Mouse (Mus musculus): ENCODE results near the gene Npff. TPM values are rescaled to one million over a fixed set of nuclear protein-coding genes. Genes with fewer than 3 reads are reported as not detected.

Gene Npff
- polyA plus RNA-seq, 1 experiment from 2014 or later, result 2.2 TPM

DNA sequence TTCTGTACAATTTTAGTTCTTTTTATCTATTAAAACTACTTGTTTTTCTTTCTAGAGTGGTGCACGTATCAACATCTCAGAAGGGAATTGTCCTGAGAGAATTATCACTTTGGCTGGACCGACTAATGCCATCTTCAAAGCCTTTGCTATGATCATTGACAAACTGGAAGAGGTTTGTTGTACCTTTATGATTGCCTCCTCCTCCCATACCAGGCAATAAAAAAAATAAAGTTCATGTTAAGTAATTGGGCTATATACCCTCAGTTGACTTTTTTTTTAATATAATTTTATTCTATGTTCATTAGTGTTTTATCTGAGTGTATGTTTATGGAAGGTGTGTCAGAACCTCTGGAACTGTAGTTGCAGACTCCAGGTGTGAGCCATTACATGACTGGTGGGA, 50.2 kb downstream of the Npff start:
- 89% methylated on average over 2 of the region's 2 CpGs for WGBS
- H3K27ac ChIP-seq (ENCODE audit: poor library complexity, severe bottlenecking), result no peak overlapping the region
- no peaks in the 10 kb centered on the region for H3K27me3 ChIP-seq (replicated peaks)
- H3K4me2 ChIP-seq, result no peak overlapping the region
- H3K9ac ChIP-seq, result no peak overlapping the region
- no peak overlapping the region for H3K4me3 ChIP-seq
- no peak for ATAC-seq (ENCODE audit: insufficient number of reproducible peaks, low FRiP score)
- H3K36me3 ChIP-seq, result peaks cover 55% of the 10 kb centered on the region
- H3K9me3 ChIP-seq (replicated peaks), result no peaks in the 10 kb centered on the region
- H3K4me1 ChIP-seq (replicated peaks), result peaks cover 6% of the 10 kb centered on the region; the same call in 1 of the 2 replicates

Other genes with a start within 250 kb of the Npff start
- 46.2 and 48.2 TPM in 2 replicates for gene Mfsd5, start 245.5 kb downstream of the Npff start, polyA plus RNA-seq (2016; fragmentation: Nextera tagmentation; extraction: Ambion mirVana)
- 24.0 and 26.1 TPM in 2 replicates for gene Espl1, start 228.7 kb downstream of the Npff start, polyA plus RNA-seq (2016; fragmentation: Nextera tagmentation; extraction: Ambion mirVana)
- 267 and 273 TPM in 2 replicates for gene Pfdn5, start 198.8 kb downstream of the Npff start, polyA plus RNA-seq (2016; fragmentation: Nextera tagmentation; extraction: Ambion mirVana)
- gene Myg1, start 193.2 kb downstream of the Npff start, polyA plus RNA-seq (2016; fragmentation: Nextera tagmentation; extraction: Ambion mirVana), result 58.8 and 60.7 TPM in 2 replicates
- 53.8 and 55.8 TPM in 2 replicates for gene Aaas, start 174.2 kb downstream of the Npff start, polyA plus RNA-seq (2016; fragmentation: Nextera tagmentation; extraction: Ambion mirVana)
- 0.34 and 0.58 TPM in 2 replicates for gene Sp7, start 157.8 kb downstream of the Npff start, polyA plus RNA-seq (2016; fragmentation: Nextera tagmentation; extraction: Ambion mirVana)
- gene Sp1, start 118.8 kb downstream of the Npff start, polyA plus RNA-seq (2016; fragmentation: Nextera tagmentation; extraction: Ambion mirVana), result 6.9 and 7.3 TPM in 2 replicates
- gene Amhr2, start 79.6 kb downstream of the Npff start, polyA plus RNA-seq (2016; fragmentation: Nextera tagmentation; extraction: Ambion mirVana), result 0.38 and 0.71 TPM in 2 replicates
- 116 and 119 TPM in 2 replicates for gene Prr13, start 65.9 kb downstream of the Npff start, polyA plus RNA-seq (2016; fragmentation: Nextera tagmentation; extraction: Ambion mirVana)
- gene Pcbp2, start 54.4 kb downstream of the Npff start, polyA plus RNA-seq (2016; fragmentation: Nextera tagmentation; extraction: Ambion mirVana), result 134 and 142 TPM in 2 replicates
- gene Gm10337, start 21.2 kb downstream of the Npff start, polyA plus RNA-seq (2016; fragmentation: Nextera tagmentation; extraction: Ambion mirVana), result not detected in 2 replicates
- gene Map3k12, start 7.9 kb downstream of the Npff start, polyA plus RNA-seq (2016; fragmentation: Nextera tagmentation; extraction: Ambion mirVana), result 14.7 and 17.3 TPM in 2 replicates
- 100 and 104 TPM in 2 replicates for gene Tarbp2, start 6.8 kb downstream of the Npff start, polyA plus RNA-seq (2016; fragmentation: Nextera tagmentation; extraction: Ambion mirVana)
- gene Gm28047, start 100.1 kb upstream of the Npff start, polyA plus RNA-seq (2016; fragmentation: Nextera tagmentation; extraction: Ambion mirVana), result not detected in 2 replicates
- gene Atf7, start 100.5 kb upstream of the Npff start, polyA plus RNA-seq (2016; fragmentation: Nextera tagmentation; extraction: Ambion mirVana), result 31.0 and 32.5 TPM in 2 replicates
- 73.0 and 88.2 TPM in 2 replicates for gene Atp5g2, start 147.4 kb upstream of the Npff start, polyA plus RNA-seq (2016; fragmentation: Nextera tagmentation; extraction: Ambion mirVana)
- gene Calcoco1, start 197.2 kb upstream of the Npff start, polyA plus RNA-seq (2016; fragmentation: Nextera tagmentation; extraction: Ambion mirVana), result 55.1 and 55.3 TPM in 2 replicates

Data from heart, embryonic 12.5 days (tissue).